Mouse (Mus musculus) kidney, postnatal 4 days (tissue): ENCODE results near the gene Casz1.
A peak's percentile ranks its signal among the peaks of the same experiment; 100 is the strongest.

Experiments
- DNase-seq, 2 experiments: peaks; one replicate each; pipeline ENCODE4 v3.0.0; 2021; ENCODE audit warnings: mixed read lengths in 2 of 2

Casz1 gene

DNA sequence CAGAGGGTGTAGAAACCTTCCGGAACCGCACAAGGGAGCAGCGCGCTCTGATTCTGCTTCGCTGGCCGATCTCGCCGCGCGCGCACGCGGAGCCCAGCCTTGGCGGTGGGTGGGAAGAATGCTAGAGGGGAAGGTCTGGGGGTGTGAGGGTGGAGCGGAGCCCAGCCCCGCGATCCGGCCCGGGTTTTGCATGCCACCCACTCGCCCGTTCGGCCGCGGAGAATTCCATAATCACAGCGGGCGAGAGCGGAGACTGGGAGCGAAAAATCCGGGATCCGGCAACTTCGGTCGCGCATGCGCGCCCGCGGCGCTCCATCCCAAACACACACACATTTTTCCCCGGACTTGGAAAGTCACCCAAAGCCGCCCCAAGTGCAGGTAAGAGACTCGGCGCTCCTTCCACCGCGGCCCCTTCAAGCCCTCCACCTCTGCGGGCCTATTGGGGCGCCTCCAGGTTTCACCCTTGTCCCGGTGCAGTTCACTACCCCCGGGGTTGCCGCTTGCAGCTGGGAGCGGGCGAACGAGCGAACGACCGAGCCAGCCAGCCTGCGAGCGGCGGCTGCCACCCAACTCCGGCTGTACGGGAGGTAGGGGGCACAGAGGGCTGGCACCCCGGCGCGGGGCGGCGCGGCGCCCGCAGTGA, at the start of gene Casz1:
Gene Casz1, plus strand, starts transcription at position 293 of the 643 bp plus-strand sequence.
- DNase-seq: peak; percentile 97 to 98

GRCm38 (mm10) chr4:148758863-148759262, 45.4 kb upstream of the Casz1 start:
- DNase-seq: no peak

GRCm38 (mm10) chr4:148760152-148760551, 44.1 kb upstream of the Casz1 start:
- DNase-seq: no peak

DNA sequence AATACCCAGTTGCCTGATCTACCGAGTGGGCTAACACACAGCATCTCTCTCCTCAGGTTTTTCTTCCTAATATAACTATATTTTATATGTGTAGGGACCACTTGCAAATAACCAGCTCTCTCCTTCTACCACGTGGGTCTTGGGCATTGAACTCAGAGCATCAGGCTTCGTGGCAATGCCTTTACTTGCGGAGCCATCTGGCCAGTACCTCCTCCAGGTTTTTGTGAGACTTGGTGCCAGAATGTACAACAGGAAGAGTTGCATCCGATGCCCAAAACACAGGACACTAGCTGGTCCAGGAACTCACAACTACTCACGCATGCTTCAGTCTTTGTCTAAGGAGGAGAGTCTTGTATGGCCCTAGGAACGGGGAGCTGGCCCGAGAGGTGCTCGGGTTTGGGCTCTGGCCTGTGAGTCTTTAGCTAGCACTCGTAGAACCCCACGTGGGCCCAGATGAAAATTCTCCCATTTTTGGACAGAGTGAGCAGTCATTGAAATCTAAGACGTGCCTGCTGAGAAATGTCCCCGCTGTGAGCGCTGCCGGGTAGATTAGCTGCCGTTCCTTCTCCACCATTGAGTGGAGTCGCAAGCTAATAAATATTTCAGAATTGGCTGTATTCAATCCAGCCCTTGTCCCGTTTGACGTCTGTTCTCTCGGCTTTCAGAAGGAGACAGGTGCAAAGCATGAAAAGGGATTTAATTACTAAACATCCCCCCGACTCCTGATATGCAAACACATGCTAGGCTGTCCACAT, 38.0 kb upstream of the Casz1 start:
- no peak for DNase-seq

DNA sequence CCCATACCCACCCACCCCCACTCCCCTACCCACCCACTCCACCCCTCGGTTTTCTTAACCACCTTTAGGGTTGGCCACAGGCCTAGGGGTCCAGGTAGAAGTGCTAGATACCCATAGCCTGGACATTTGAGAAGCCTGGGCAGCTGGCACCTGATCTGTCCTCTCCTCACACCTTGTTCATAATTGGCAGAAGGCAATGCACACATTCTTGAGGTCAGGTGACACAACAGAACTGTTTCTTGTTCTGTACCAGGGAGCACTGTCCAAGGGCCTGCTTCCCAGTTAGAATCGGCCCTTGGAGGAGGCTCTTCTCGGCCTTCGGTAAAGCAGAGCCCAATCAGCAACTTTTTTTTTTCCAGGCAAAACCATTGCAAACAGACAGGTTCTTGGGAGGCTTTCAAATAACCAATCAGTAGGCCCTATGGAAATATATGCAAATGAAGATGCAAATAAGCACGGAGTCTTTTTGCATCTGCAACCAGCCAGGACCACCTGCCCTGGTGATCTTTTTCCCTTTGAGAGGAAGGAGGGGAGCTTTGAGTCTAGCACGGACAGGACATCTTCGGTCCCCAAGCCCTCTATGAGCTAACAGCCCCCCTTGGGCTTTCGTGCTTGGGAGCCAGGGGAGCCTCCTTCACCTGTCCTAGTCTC, 36.4 kb upstream of the Casz1 start:
- no peak for DNase-seq

- no peak for DNase-seq
Observed at GRCm38 (mm10) chr4:148768649-148769048, 35.6 kb upstream of the Casz1 start.

DNA sequence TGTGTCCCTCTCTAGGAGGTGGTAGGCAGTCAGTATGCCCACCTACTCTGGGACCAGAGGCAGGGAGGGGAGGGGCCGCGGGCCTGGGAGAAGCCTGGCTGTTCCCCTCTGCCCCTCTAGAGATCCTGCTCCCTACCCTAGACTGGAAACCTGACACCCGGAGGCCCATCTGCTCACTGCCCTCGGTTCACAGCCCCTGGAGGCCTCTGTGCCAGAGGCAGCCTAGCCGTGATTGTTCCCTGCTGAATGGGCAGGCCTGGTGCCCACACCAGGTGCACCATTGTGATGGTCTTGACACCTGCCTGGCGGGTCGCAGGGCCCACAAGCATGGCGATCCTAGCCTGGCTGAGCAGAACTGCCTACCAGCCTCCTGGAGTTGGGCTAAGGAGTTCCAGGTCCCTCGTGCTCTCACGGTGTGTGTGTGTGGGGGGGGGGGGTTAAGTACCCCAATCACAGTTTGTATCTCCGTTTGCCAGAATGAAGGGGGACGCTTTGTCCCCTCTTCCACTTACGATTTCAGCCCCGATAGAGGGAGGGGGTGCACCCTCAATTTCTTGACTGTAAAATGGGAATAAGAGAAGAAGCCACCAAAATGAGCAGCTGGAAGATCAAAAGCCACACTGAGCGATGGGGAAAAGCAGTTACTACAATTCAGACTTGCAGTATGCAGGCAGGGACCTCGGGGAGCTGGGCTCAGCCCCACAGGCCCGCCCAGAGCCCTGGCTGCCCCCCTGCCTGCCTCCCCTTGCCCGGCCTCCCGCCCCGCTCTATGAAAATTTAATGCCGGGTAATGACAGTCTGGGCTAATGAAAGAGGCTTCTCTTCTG, 33.4 kb upstream of the Casz1 start:
- DNase-seq: peak; percentile 37 to 59

DNA sequence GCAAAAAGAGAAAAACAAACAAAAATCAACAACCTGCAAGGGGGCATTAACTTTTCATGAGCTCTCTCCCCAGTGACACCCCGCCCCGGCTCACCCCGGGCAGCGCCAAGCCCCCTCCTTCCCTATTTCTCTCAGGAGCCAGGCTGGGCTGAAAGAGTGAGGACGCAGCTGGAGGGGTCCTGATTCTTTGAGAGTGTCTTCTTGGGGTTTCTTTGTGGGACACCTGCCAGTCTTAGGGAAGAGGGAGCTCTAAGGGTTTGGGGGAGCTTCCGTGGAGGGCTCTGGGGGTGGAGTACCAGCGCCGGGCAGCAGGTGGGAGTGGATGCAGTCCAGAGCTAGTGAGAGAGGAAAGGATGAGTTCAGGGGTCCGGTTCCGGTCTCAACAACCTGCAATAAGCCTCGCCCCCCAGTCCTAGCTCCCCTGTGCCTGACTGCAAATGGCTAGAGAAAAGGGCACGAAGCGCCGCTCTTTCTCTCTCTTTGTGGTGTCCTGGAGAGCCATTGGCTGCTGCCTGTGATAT, 32.8 kb upstream of the Casz1 start:
- DNase-seq: no peak

DNA sequence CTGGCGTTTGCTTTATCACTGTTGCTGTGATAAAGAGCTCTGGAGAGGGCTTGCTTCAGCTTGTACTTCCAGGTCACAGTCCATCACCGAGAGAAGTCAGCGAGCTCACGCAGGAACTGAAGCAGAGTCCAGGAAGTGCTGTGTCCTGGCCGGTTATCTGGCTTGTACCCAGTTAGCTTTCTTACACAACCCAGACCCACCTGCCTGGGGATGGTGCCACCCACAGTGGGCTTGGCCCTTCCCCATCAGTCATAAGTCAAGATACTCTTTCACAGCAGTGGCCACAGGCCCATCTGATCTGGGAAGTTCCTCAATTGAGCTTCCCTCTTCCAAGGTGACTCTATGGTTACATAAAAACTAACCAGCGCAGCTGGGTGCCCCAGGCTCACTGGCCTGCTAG, 31.6 kb upstream of the Casz1 start:
- no peak for DNase-seq

DNA sequence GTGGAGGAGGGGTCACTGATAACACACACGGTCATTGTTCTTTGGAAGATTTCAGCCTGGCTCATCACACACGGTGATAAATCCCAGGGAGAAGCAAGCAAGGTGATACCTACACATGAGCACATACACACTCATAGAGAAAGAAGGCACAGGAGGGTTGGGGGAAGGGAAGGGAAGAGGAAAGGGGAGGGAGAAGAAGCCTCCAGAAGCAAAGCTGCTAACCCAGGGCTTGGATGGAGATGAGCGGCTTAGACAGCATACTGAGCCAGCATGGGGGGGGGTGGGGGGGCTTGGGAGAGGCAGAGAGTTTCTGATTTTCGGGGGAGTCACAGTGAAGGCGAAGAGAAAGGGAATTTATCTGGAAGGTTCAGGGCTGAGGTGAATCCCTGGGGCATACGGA, 30.2 kb upstream of the Casz1 start:
- no peak for DNase-seq

DNA sequence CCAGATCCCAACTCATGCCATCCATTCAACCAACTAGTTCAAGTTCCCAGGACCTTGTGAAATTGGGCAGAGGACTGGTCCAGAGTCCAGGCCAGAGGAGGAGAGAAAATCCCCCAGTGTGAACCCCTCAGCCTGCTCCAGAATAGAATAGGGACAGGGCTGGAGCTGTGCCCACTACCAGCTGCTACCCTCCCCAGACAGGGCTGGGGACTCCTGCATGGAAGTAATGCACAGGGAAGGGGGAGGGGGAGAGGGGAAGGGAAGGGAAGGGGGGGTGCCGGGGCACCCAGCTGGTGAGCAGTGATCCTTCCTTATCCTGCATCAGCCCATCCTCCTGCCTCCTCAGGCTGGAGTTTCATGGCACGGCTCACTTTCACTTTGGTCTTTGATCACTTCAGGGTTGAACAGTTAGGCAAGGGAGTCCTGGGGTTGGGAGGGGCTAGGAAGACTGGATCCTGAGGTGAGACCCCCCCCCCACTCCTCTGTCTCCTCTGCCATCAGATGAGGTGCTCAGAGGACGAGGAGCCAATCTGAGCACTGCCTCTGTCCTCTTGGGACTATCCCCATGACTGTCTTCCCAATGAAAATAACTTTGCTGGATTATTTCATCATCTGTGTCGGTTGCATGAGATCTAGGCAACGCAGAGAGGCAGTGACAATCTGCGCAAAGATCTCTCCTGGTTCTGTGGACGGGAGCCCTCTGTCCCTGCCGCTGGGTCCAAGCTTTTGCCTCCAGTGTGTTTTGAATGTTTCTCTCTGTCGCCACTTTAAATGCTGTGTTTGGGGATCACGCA, 28.6 kb upstream of the Casz1 start:
- no peak for DNase-seq

GRCm38 (mm10) chr4:148780097-148780621, 24.1 kb upstream of the Casz1 start:
- DNase-seq: peak in 1 of 2 experiments; percentile 33

DNA sequence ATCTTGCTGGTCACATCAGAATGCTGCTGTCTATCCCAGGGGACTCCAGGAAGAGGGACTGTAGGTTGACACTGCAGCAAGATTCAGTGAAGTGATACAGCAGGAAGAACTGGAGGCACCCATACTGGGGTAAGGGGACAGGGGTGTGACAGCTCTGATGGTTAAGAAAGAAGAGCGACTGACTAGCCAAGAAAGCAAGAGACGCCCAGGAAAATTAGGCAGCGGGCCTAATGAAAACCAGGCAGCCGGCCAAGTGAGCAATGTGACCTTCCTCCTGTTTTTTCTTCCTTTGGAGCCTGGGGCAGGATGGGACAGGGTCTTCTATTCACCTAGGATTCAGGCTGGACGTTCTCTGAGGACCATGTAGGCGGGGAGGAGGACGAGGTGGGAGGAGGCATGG, 22.7 kb upstream of the Casz1 start:
- peak in 1 of 2 experiments; percentile 31 for DNase-seq

DNA sequence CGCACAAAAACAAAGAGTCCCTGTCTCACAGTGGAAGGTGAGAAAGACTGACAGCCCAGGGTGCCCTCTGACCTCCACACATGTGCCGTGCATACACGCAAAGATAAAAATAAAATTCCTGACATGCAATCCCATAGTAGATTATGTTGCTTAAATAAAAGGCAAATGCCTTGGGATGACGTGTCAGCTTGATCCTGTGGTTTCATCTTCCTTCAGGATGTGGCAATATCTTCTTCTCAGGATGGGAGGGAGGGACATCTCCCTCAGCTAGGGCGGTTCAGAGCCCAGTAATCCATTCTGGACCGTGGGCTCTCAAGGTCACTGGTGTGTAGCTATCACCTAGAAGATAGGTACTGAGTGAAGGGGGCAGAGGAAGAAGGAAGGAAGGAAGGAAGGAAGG, 21.3 kb upstream of the Casz1 start:
- DNase-seq: no peak

DNA sequence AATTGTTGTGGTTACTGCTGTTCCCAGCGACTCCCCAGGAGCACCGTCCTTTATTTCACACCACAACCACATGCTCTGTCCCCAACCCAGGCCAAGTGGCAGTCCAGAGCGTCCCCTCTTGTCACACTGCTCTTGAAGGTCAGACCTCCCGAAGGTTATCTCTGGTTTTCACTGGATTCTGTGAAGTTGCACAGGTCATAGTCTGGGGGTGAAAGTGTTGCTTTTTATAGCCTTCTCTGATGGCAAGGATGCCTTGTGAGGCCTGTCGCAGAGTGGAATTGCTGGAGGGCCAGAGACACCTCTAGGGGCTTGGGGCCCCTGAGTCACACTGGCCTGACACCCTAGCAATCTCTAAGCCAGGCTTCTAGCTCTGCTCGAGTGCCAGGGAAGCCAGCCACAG, 20.5 kb upstream of the Casz1 start:
- no peak for DNase-seq

- DNase-seq: no peak
Observed at GRCm38 (mm10) chr4:148785053-148785567, 19.1 kb upstream of the Casz1 start.

DNA sequence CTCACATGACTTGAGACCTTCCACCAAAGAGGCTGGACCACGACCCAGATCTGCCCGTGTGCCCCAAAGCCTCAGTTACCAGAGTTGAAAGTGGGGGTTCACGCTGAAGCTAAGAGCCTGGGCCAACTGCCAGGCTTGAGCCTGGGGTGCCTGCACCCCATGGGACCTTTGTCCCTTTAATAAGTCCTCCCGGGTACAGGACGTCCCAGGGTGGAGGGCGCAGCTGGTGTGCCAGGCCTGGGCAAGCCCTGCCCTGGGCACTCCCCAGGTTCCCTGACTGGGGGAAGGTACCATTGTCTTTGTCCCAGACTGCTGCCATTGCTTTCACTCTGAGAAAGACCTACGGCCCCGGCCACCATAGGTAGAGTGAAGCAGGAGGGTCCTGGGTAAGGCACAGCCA, 18.2 kb upstream of the Casz1 start:
- DNase-seq: no peak

GRCm38 (mm10) chr4:148790940-148791339, 13.3 kb upstream of the Casz1 start:
- no peak for DNase-seq

DNA sequence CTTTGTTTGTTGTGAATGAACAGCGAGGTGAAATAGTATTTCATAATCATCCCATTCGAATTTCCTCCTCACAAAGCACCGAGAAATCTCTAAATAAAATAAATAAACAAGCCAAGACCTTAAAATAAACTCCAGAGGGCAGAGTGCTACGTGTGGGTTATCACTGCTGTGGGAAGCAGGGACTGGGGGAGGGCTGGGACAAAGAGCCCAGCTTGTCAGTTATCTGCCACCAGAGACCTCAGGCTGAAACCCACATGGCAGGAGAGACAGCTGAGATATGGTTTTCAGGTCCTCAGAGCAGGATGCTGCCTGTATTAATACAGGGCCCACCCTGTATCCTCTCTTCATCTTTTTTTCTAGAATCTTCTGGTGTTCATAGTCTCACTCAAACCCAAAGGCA, 9.2 kb upstream of the Casz1 start:
- no peak for DNase-seq

DNA sequence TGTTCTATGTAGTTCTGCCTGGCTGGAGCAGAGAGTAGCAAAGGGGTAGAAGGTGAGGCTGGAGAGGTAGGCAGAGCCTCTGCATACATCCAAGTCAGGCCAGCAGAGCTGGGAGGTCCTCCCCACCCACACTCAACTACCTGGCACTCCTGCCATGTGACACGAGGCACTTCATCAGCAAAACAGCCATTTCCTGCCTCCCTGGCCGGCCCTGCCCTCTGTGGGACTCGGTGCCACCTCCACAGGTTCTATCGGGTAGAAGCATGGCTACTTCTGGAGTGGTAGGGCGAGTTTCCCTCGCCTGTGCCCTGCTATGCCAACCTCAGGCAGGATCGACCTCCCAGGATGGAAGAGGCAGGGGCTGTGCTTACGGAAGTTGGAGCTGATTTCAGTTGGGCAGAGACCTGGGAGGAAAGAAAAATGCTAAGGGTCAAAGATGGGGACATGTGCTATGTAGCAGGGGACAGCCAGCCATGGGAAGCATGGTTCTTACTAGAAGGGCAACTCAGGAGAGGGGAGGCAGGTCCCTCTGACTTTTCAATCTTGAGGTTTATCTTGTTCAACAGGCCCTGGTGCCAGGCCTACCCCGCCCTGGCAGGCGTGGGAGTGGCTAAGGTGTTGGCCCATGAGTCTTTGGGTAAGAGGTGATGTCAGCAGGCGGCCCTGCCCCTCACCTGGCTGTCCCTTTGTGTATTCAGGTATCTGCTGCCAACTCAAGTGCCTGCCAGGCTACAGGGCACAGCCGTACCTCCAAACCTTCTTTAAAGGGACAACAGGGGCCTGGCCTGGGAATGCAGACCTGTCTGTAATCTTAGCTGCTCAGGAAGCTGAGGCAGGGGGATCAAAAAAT, 6.5 kb upstream of the Casz1 start:
- DNase-seq: peak in 1 of 2 experiments; percentile 35

DNA sequence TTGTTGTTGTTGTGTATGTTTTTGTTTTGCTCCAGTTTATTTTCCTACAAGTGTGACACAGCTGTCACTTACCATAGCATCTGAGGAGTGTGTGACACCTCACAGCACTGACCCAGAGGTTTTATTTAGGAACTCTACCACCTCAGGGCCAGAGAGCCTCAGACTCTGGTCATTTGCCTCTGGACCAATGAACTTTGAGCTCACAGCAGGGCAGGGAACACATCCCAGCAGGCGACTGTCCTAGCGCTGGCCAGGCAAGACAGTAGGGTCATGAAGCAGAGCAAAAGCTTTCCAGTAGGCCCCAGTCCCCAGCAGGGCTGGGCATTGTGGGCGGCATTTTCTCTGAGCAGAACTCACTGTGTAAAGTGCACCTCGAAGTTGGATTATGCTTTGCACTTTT, 1.2 kb upstream of the Casz1 start:
- DNase-seq: no peak
